Mouse (Mus musculus) ES-Bruce4 (cell line): ENCODE results near the gene Gm49486.

ENCODE experiments used
- CTCF ChIP-seq: IDR thresholded peaks from one replicate; pipeline ENCODE4 v1.8.1; 2011; ENCODE audit warnings: low read depth, low read length
- EP300 ChIP-seq: IDR thresholded peaks from 2 replicates; pipeline ENCODE4 v1.6.1; 2011; ENCODE audit warnings: low read depth, low read length; ENCODE audit not compliant: insufficient read depth
- POLR2A ChIP-seq: IDR thresholded peaks from one replicate; pipeline ENCODE4 v1.8.1; 2011; ENCODE audit warnings: low read length; ENCODE audit not compliant: insufficient read depth

GRCm38 (mm10) chr15:79208758-79209439, 20.3 kb upstream of the Gm49486 start:
- TF ChIP-seq POLR2A (no peak), CTCF (no peak), EP300 (no peak)
